Mouse (Mus musculus) CH12.LX (cell line): Measurements from ENCODE around the gene Tfe3. TPM values are rescaled to one million over a fixed set of nuclear protein-coding genes. Genes with fewer than 3 reads are reported as not detected.

Experiments used
- DNase-seq: peaks from one replicate; pipeline ENCODE4 v3.0.0-alpha.2; 2013; ENCODE audit errors: extremely low read depth
- H3K27ac ChIP-seq: 2 replicates; pipeline ENCODE4 v1.5.1; 2012; ENCODE audit warnings: low read depth, mild to moderate bottlenecking, control low read depth, moderate library complexity; ENCODE audit not compliant: insufficient read depth
- H3K27me3 ChIP-seq: replicated peaks from 2 replicates; pipeline ENCODE3; 2012; ENCODE audit warnings: inconsistent platforms
- H3K36me3 ChIP-seq, 2 experiments: replicated peaks in 1 of 2; 2 replicates each; pipeline versions ENCODE3 to v1.6.1; 2012; ENCODE audit warnings: inconsistent platforms in 1 of 2, low read length in 1 of 2, mild to moderate bottlenecking in 1 of 2, mixed read lengths in 1 of 2, moderate library complexity in 1 of 2; ENCODE audit not compliant: control insufficient read depth in 1 of 2, insufficient read depth in 1 of 2
- H3K4me1 ChIP-seq, 2 experiments: 2 replicates each; pipeline ENCODE4 v1.6.1; 2012; ENCODE audit warnings: inconsistent platforms in 1 of 2, moderate library complexity in 1 of 2; ENCODE audit not compliant: insufficient read depth in 2 of 2, control insufficient read depth in 1 of 2
- H3K4me2 ChIP-seq: 2 replicates; pipeline ENCODE4 v1.6.1; 2012; ENCODE audit warnings: low read depth, mild to moderate bottlenecking, control low read depth; ENCODE audit not compliant: poor library complexity, insufficient read depth, severe bottlenecking
- H3K4me3 ChIP-seq, 3 experiments: fragments of 150-350 bp in 1 of 3; sonication (generic) in 1 of 3; replicated peaks in 1 of 3; 2 replicates each; pipeline versions ENCODE3 to v1.5.1; 2011 to 2012; ENCODE audit warnings: low read depth in 2 of 3, low read length in 2 of 3, mild to moderate bottlenecking in 2 of 3, moderate library complexity in 2 of 3, control low read depth in 1 of 3, improper control_type of control experiment in 1 of 3, inconsistent platforms in 1 of 3, mixed read lengths in 1 of 3; ENCODE audit not compliant: poor library complexity in 1 of 3
- H3K79me2 ChIP-seq: replicated peaks from 2 replicates; pipeline ENCODE4 v1.6.1; 2012; ENCODE audit warnings: mild to moderate bottlenecking, moderate library complexity; ENCODE audit not compliant: control insufficient read depth, poor library complexity, insufficient read depth, severe bottlenecking; ENCODE audit errors: extremely low read depth
- H3K9ac ChIP-seq: 2 replicates; pipeline ENCODE4 v1.6.1; 2012; ENCODE audit warnings: low read depth, mild to moderate bottlenecking, control low read depth, moderate library complexity; ENCODE audit not compliant: insufficient read depth
- H3K9me3 ChIP-seq: replicated peaks from 2 replicates; pipeline ENCODE3; 2012; ENCODE audit warnings: low read length, inconsistent platforms, mixed read lengths
- CHD2 ChIP-seq: IDR thresholded peaks from 2 replicates; pipeline ENCODE4 v1.6.1; 2011; ENCODE audit warnings: low read length, improper control_type of control experiment
- CTCF ChIP-seq, 2 experiments: IDR thresholded peaks in 1 of 2; conservative IDR thresholded peaks in 1 of 2; 2 replicates each; pipeline ENCODE4 v1.5.1; 2011 to 2012; ENCODE audit warnings: low read depth in 2 of 2, low read length in 2 of 2, improper control_type of control experiment in 1 of 2, inconsistent platforms in 1 of 2, mild to moderate bottlenecking in 1 of 2, moderate library complexity in 1 of 2
- E2F4 ChIP-seq: IDR thresholded peaks from 2 replicates; pipeline ENCODE4 v1.6.1; 2011; ENCODE audit warnings: low read depth, low read length, improper control_type of control experiment; ENCODE audit not compliant: insufficient replicate concordance
- ELF1 ChIP-seq: IDR thresholded peaks from 2 replicates; pipeline ENCODE4 v1.6.1; 2014; ENCODE audit warnings: low read depth, mild to moderate bottlenecking, inconsistent platforms, low read length, improper control_type of control experiment
- ETS1 ChIP-seq: conservative IDR thresholded peaks from 2 replicates; pipeline ENCODE4 v1.6.1; 2012; ENCODE audit warnings: low read depth, mild to moderate bottlenecking, inconsistent platforms, low read length, improper control_type of control experiment, moderate library complexity
- GABPA ChIP-seq: IDR thresholded peaks from 2 replicates; pipeline ENCODE4 v1.6.1; 2012; ENCODE audit warnings: low read depth, low read length, improper control_type of control experiment, inconsistent platforms; ENCODE audit not compliant: insufficient replicate concordance
- IRF4 ChIP-seq: IDR thresholded peaks from 2 replicates; pipeline ENCODE4 v1.6.1; 2014; ENCODE audit warnings: low read depth, mild to moderate bottlenecking, inconsistent platforms, low read length, improper control_type of control experiment
- JUN ChIP-seq: IDR thresholded peaks from 2 replicates; pipeline ENCODE4 v1.6.1; 2011; ENCODE audit warnings: low read depth, mild to moderate bottlenecking, low read length, improper control_type of control experiment, moderate library complexity; ENCODE audit not compliant: insufficient read depth
- JUND ChIP-seq: conservative IDR thresholded peaks from 2 replicates; pipeline ENCODE4 v1.6.1; 2011; ENCODE audit warnings: low read depth, low read length, improper control_type of control experiment
- KAT2A ChIP-seq: IDR thresholded peaks from 2 replicates; pipeline ENCODE4 v1.6.1; 2012; ENCODE audit warnings: low read length, improper control_type of control experiment, inconsistent platforms; ENCODE audit not compliant: insufficient replicate concordance
- MAZ ChIP-seq: IDR thresholded peaks from 2 replicates; pipeline ENCODE4 v1.6.1; 2012; ENCODE audit warnings: low read depth, mild to moderate bottlenecking, inconsistent platforms, low read length, improper control_type of control experiment, moderate library complexity
- MEF2A ChIP-seq: IDR thresholded peaks from 2 replicates; pipeline ENCODE4 v1.6.1; 2014; ENCODE audit warnings: low read depth, mild to moderate bottlenecking, inconsistent platforms, low read length, improper control_type of control experiment, borderline replicate concordance
- MXI1 ChIP-seq: IDR thresholded peaks from 2 replicates; pipeline ENCODE4 v1.6.1; 2011; ENCODE audit warnings: mild to moderate bottlenecking, low read depth, low read length, improper control_type of control experiment
- NELFE ChIP-seq: IDR thresholded peaks from 2 replicates; pipeline ENCODE4 v1.6.1; 2011; ENCODE audit warnings: low read depth, low read length, improper control_type of control experiment
- NRF1 ChIP-seq: IDR thresholded peaks from 2 replicates; pipeline ENCODE4 v1.6.1; 2014; ENCODE audit warnings: low read depth, mild to moderate bottlenecking, inconsistent platforms, low read length, improper control_type of control experiment, moderate library complexity
- PAX5 ChIP-seq: IDR thresholded peaks from 2 replicates; pipeline ENCODE4 v1.6.1; 2012; ENCODE audit warnings: low read length, inconsistent platforms, mixed read lengths
- POLR2A ChIP-seq: IDR thresholded peaks from 2 replicates; pipeline ENCODE4 v1.6.1; 2011; ENCODE audit warnings: low read depth, mild to moderate bottlenecking, improper control_type of control experiment, low read length
- RAD21 ChIP-seq: IDR thresholded peaks from 2 replicates; pipeline ENCODE4 v1.6.1; 2011; ENCODE audit warnings: low read depth, mild to moderate bottlenecking, low read length, improper control_type of control experiment, moderate library complexity
- RCOR1 ChIP-seq: conservative IDR thresholded peaks from 2 replicates; pipeline ENCODE4 v1.6.1; 2012; ENCODE audit warnings: low read depth, mild to moderate bottlenecking, inconsistent platforms, low read length, improper control_type of control experiment
- SIN3A ChIP-seq: IDR thresholded peaks from 2 replicates; pipeline ENCODE4 v1.6.1; 2012; ENCODE audit warnings: low read length, improper control_type of control experiment, inconsistent platforms
- TBP ChIP-seq: conservative IDR thresholded peaks from 2 replicates; pipeline ENCODE4 v1.6.1; 2011; ENCODE audit warnings: low read depth, low read length, improper control_type of control experiment
- TCF12 ChIP-seq: IDR thresholded peaks from 2 replicates; pipeline ENCODE4 v1.6.1; 2014; ENCODE audit warnings: low read depth, mild to moderate bottlenecking, inconsistent platforms, low read length, improper control_type of control experiment
- UBTF ChIP-seq: IDR thresholded peaks from 2 replicates; pipeline ENCODE4 v1.6.1; 2012; ENCODE audit warnings: low read depth, mild to moderate bottlenecking, inconsistent platforms, low read length, improper control_type of control experiment, moderate library complexity
- USF2 ChIP-seq: conservative IDR thresholded peaks from 2 replicates; pipeline ENCODE4 v1.6.1; 2011; ENCODE audit warnings: low read depth, low read length, improper control_type of control experiment
- dilution Hi-C: fragments of 300-500 bp; cut with MboI; formaldehyde crosslinking; loops from 2 replicates; pipeline ENCODE4 v1.14.3; 2020; ENCODE audit warnings: low sequenced_read_pairs; ENCODE audit not compliant: extremely low pct_unique_long_range_greater_than_20kb, extremely low pct_ligation_motif_present
- in situ Hi-C: fragments of 300-500 bp; cut with MboI; formaldehyde crosslinking; loops from 3 replicates; pipeline ENCODE4 v1.14.3; 2019; ENCODE audit warnings: low sequenced_read_pairs, low pct_ligation_motif_present, low pct_unique_long_range_greater_than_20kb, mixed read lengths
- polyA plus RNA-seq: library from polyadenylated mRNA; unstranded; fragments of >175 nt; gene quantifications from 2 replicates; pipeline ENCODE4 v1.2.1, GENCODE M21; 2012; ENCODE audit warnings: low read depth; ENCODE audit not compliant: insufficient read length
- total RNA-seq, 2 experiments: library from RNA; depleted of rRNA; stranded (reverse); fragments of 300-350 nt in 1 of 2; fragments of >200 nt in 1 of 2; gene quantifications; 2 replicates each; pipeline ENCODE4 v1.2.3; 2012 to 2014

Tfe3 gene
- total and polyA plus RNA-seq, 3 experiments: 8.3 to 26.0 (median 15.9) TPM

- dilution Hi-C loops (no loop called here), in situ Hi-C loops (no loop called here)
- Histone ChIP-seq H3K27me3 (no peaks in the 10 kb centered on the region), H3K9ac (no peak overlapping the region), H3K36me3 (peaks cover 6 to 11% of the 10 kb centered on the region in 2 experiments), H3K79me2 (no peaks in the 10 kb centered on the region), H3K27ac (no peak overlapping the region), H3K9me3 (no peaks in the 10 kb centered on the region), H3K4me1 (peaks cover 0 to 7% of the 10 kb centered on the region in 2 experiments; a peak in 2 of 4 replicates), H3K4me2 (no peak overlapping the region), H3K4me3 (no peak overlapping the region)
- TF ChIP-seq USF2 (no peak), RCOR1 (no peak), UBTF (no peak), MXI1 (no peak), SIN3A (no peak), IRF4 (no peak)
- DNase-seq: no peak
Measured at GRCm38 (mm10) chrX:7779294-7779693, 16.9 kb downstream of the Tfe3 start.

- Histone ChIP-seq H3K4me2 (no peak overlapping the region), H3K4me1 (peaks cover 2 to 7% of the 10 kb centered on the region in 2 experiments; a peak in 1 of 4 replicates), H3K9ac (no peak overlapping the region), H3K4me3 (no peak overlapping the region), H3K27me3 (no peaks in the 10 kb centered on the region), H3K79me2 (no peaks in the 10 kb centered on the region), H3K27ac (no peak overlapping the region), H3K36me3 (no peaks in the 10 kb centered on the region), H3K9me3 (no peaks in the 10 kb centered on the region)
- dilution Hi-C loops: no loop called here
- no peak for DNase-seq
- TF ChIP-seq PAX5 (no peak), CTCF (conservative IDR thresholded peaks at IDR 0.05 in 1 of 2, IDR thresholded peaks at IDR 0.05 in 1 of 2; ENCODE audit: low read depth in 2 of 2, low read length in 2 of 2) (peak in 1 of 2 experiments; percentile 23; a peak in 2 of 4 replicates), RAD21 (peak; percentile 27)
- in situ Hi-C loops: no loop called here
Measured at GRCm38 (mm10) chrX:7782603-7783092, 20.3 kb downstream of the Tfe3 start.

GRCm38 (mm10) chrX:7789542-7790136 is 27.3 kb downstream of the Tfe3 start, which contains the start of gene Gripap1:
TSS of gene Gripap1 (plus strand) at chrX:7789765.
- H3K36me3 ChIP-seq: peaks cover 12 to 21% of the 10 kb centered on the region in 2 experiments
- no peaks in the 10 kb centered on the region for H3K27me3 ChIP-seq
- peak; percentile 87 for DNase-seq
- peak within 1 kb of the TSS; percentile 82 for H3K4me2 ChIP-seq
- in situ Hi-C loops: no loop called here
- H3K4me1 ChIP-seq: peaks cover 3 to 31% of the 10 kb centered on the region in 2 experiments; a peak in 3 of 4 replicates
- dilution Hi-C loops: no loop called here
- peak within 1 kb of the TSS; percentile 59 to 77 (median 75) for H3K4me3 ChIP-seq
- no peak within 1 kb of the TSS for H3K27ac ChIP-seq
- no peaks in the 10 kb centered on the region for H3K9me3 ChIP-seq
- H3K9ac ChIP-seq: peak within 1 kb of the TSS; percentile 82
- peaks cover 5% of the 10 kb centered on the region; the same call in 1 of the 2 replicates for H3K79me2 ChIP-seq
- TF ChIP-seq MAZ (no peak), CTCF (conservative IDR thresholded peaks at IDR 0.05 in 1 of 2, IDR thresholded peaks at IDR 0.05 in 1 of 2; ENCODE audit: low read depth in 2 of 2, low read length in 2 of 2) (no peak), ELF1 (peak; percentile 74), NELFE (peak; percentile 69), GABPA (no peak), TCF12 (peak; percentile 93), JUND (no peak), ETS1 (peak; percentile 47), JUN (peak; percentile 53; the same call in 1 of the 2 replicates), POLR2A (peak; percentile 80), IRF4 (peak; percentile 76), SIN3A (peak; percentile 66), CHD2 (peak; percentile 22; the same call in 1 of the 2 replicates), NRF1 (peak; percentile 87), KAT2A (no peak), E2F4 (no peak), MEF2A (peak; percentile 79), TBP (peak; percentile 62)
